Mouse (Mus musculus) stomach, embryonic 14.5 days (tissue): ENCODE measurements around the gene Sgsm2. TPM values are rescaled to one million over a fixed set of nuclear protein-coding genes. Genes with fewer than 3 reads are reported as not detected.

Experiments
- ATAC-seq: fragments of 200-750 bp; cut with Nextera tagmentation; 2 replicates; pipeline ENCODE4 v1.8.0; 2017; ENCODE audit warnings: low read depth, moderate TSS enrichment; ENCODE audit not compliant: insufficient number of reproducible peaks, insufficient read depth, low FRiP score
- H3K27ac ChIP-seq: fragments of 300-500 bp; sonication (generic); 2 replicates; pipeline ENCODE4 v1.5.1; 2014; ENCODE audit warnings: mild to moderate bottlenecking, low read length, moderate library complexity, mixed read lengths
- H3K27me3 ChIP-seq: fragments of 300-500 bp; sonication (generic); 2 replicates; pipeline ENCODE4 v1.6.1; 2014; ENCODE audit warnings: low read length, control low read depth, mixed read lengths; ENCODE audit not compliant: control insufficient read depth, insufficient read depth
- H3K36me3 ChIP-seq: fragments of 300-500 bp; sonication (generic); 2 replicates; pipeline ENCODE4 v1.6.1; 2014; ENCODE audit warnings: mild to moderate bottlenecking, control low read depth, low read length, moderate library complexity, mixed read lengths; ENCODE audit not compliant: control insufficient read depth, insufficient read depth
- H3K4me1 ChIP-seq: fragments of 300-500 bp; sonication (generic); 2 replicates; pipeline ENCODE4 v1.6.1; 2014; ENCODE audit warnings: low read length, control low read depth, mixed read lengths; ENCODE audit not compliant: control insufficient read depth, insufficient read depth
- H3K4me2 ChIP-seq: fragments of 300-500 bp; sonication (generic); replicated peaks from 2 replicates; pipeline ENCODE4 v1.6.1; 2014; ENCODE audit warnings: low read depth, low read length, control low read depth
- H3K4me3 ChIP-seq: fragments of 300-500 bp; sonication (generic); 2 replicates; pipeline ENCODE4 v1.5.1; 2014; ENCODE audit warnings: low read depth, low read length, control low read depth
- H3K9ac ChIP-seq: fragments of 300-500 bp; sonication (generic); replicated peaks from 2 replicates; pipeline ENCODE4 v1.6.1; 2014; ENCODE audit warnings: low read depth, mild to moderate bottlenecking, control low read depth, low read length, moderate library complexity, mixed read lengths
- H3K9me3 ChIP-seq: fragments of 300-500 bp; sonication (generic); 2 replicates; pipeline ENCODE4 v1.6.1; 2016; ENCODE audit warnings: low read depth, low read length, control low read depth; ENCODE audit not compliant: control insufficient read depth
- WGBS: fragments of 180-500 bp; shearing (Covaris S2); extraction: QIAGEN DNeasy Blood & Tissue Kit; methylation state at CpG from one replicate; pipeline ENCODE4 v1.1.7; 2014; 5-methylcytosine and 5-hydroxymethylcytosine counted together
- polyA plus RNA-seq: library from polyadenylated mRNA; unstranded; fragments of >200 nt; fragmentation: Nextera tagmentation; extraction: Ambion mirVana; gene quantifications from 2 replicates; pipeline ENCODE4 v1.2.1, GENCODE M21; 2014

Gene Sgsm2
- polyA plus RNA-seq, 1 experiment from 2014 or later: 6.9 TPM

DNA sequence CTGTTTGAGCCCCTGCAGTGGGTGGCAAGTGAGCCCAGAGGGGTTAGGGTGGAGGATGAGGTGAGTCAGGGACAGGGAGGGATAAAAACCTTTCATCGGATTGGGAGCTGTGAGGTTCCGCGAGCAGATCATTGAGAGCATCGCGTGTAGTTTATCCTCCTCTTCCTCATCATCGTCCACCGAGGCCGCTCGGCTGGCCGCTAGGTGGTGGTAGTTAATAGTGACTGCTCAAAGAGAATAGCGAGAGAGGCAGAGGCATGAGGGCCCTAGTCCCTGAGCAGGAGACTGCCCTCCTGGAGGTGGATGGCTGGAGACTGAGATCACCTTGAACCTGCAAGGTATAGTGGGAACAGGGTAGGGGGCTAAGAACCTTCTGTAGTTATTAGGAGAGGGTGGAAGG lies 33.4 kb downstream of the Sgsm2 start:
- ATAC-seq: peak; percentile 31; the same call in 1 of the 2 replicates
- Histone ChIP-seq H3K4me1 (no peaks in the 10 kb centered on the region), H3K4me3 (no peak overlapping the region), H3K9me3 (no peaks in the 10 kb centered on the region), H3K36me3 (no peaks in the 10 kb centered on the region; the same call in 1 of the 2 replicates), H3K9ac (no peak overlapping the region), H3K27me3 (no peaks in the 10 kb centered on the region), H3K4me2 (no peak overlapping the region), H3K27ac (no peak overlapping the region)
- 26% methylated on average over 11 of the region's 11 CpGs for WGBS

- no peak overlapping the region for H3K27ac ChIP-seq
- no peak for ATAC-seq
- no peaks in the 10 kb centered on the region for H3K9me3 ChIP-seq
- H3K4me2 ChIP-seq: no peak overlapping the region
- H3K9ac ChIP-seq: no peak overlapping the region
- H3K36me3 ChIP-seq: no peaks in the 10 kb centered on the region; the same call in 1 of the 2 replicates
- H3K27me3 ChIP-seq: no peaks in the 10 kb centered on the region
- 71% methylated on average over 5 of the region's 5 CpGs for WGBS
- H3K4me1 ChIP-seq: no peaks in the 10 kb centered on the region
- no peak overlapping the region for H3K4me3 ChIP-seq
These were observed 34.7 kb downstream of the Sgsm2 start for GRCm38 (mm10) chr11:74862129-74862528.

GRCm38 (mm10) chr11:74857756-74858155 lies 39.1 kb downstream of the Sgsm2 start:
- no peaks in the 10 kb centered on the region for H3K9me3 ChIP-seq
- WGBS: 82% methylated on average over 9 of the region's 9 CpGs
- no peak overlapping the region for H3K4me2 ChIP-seq
- no peak overlapping the region for H3K4me3 ChIP-seq
- no peak overlapping the region for H3K27ac ChIP-seq
- no peaks in the 10 kb centered on the region for H3K27me3 ChIP-seq
- no peaks in the 10 kb centered on the region; the same call in 1 of the 2 replicates for H3K36me3 ChIP-seq
- H3K4me1 ChIP-seq: no peaks in the 10 kb centered on the region
- no peak for ATAC-seq
- H3K9ac ChIP-seq: no peak overlapping the region

DNA sequence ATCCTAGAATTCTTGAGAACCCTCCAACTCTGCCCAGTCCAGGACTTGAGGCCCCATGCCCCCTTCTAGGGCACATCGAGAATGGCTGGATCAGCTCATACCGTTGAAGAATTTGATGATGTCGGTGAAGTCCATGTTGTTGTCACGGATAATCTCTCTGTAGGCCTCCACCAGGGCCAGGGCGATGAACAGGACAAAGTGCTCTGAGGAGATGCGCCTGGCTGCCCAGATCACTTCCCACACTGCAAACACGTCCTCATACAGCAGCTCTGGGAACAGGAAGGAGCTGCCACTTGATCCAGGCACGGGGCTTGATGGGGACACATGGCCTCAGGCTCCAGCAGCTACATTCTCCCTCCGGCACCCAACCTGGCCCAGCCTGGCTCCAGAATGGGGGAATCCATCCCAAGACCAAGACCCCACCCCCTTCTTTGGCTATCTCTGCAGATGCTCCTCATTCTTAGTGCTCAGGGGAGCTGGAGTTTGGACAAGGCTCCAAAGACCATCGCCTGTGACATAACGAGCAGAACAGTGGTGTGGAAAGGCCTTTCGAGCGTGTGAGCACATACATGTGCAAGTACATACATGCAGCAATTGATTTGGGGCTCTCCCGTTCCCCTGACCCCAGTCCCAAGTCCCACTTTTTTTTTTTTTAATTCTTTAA lies 45.7 kb downstream of the Sgsm2 start:
- H3K4me1 ChIP-seq: no peaks in the 10 kb centered on the region
- no peak overlapping the region for H3K27ac ChIP-seq
- WGBS: 85% methylated on average over 14 of the region's 14 CpGs

DNA sequence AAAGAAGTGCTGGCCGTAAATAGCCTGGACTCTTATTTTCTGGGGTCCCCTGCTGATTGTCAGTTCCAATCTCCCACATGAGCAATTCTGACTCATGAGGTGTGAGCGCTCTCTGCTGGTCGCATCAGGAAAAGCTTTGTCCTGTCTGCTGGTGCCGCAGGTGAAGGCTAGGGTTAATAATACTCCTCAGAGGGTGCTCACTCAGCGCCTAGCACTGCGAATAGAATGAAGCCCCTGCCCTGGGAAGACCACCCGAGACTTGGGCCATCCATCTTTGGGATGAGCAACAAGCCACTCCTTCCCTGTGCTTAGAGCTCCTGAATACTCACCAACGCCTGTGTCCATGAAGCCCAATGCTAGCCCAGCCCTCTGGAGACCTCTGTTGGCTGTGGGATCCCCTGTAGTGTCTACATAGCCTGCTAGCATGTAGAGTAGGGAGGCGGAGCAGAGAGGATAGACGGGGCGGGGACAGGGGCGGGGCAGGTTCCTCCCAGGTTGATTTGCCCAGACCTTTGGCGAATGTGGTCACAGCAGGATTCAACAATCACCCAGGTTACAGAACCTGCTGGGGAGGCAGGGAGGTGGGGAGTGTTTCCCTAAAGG lies 48.8 kb downstream of the Sgsm2 start:
- Histone ChIP-seq H3K9ac (no peak overlapping the region), H3K9me3 (peaks cover 3% of the 10 kb centered on the region; the same call in 1 of the 2 replicates), H3K27ac (peak overlapping the region; percentile 52; the same call in 1 of the 2 replicates), H3K36me3 (peaks cover 3% of the 10 kb centered on the region), H3K4me1 (0 out of 2 replicates have a peak, but pooled peaks cover 1% of the 10 kb centered on the region), H3K4me3 (no peak overlapping the region), H3K27me3 (no peaks in the 10 kb centered on the region), H3K4me2 (no peak overlapping the region)
- ATAC-seq: peak; percentile 76; the same call in 1 of the 2 replicates
- WGBS: 4% methylated on average over 13 of the region's 13 CpGs

More for the DNA sequence above, 45.7 kb downstream of the Sgsm2 start:
- H3K36me3 ChIP-seq: no peaks in the 10 kb centered on the region; the same call in none of the 2 replicates
- H3K4me3 ChIP-seq: no peak overlapping the region
- H3K4me2 ChIP-seq: no peak overlapping the region
- H3K9me3 ChIP-seq: no peaks in the 10 kb centered on the region
- H3K27me3 ChIP-seq: no peaks in the 10 kb centered on the region
- no peak overlapping the region for H3K9ac ChIP-seq
- ATAC-seq: no peak

GRCm38 (mm10) chr11:74845784-74846183 lies 51.1 kb downstream of the Sgsm2 start:
- H3K9ac ChIP-seq: no peak overlapping the region
- peaks cover 3% of the 10 kb centered on the region; the same call in 1 of the 2 replicates for H3K9me3 ChIP-seq
- H3K27ac ChIP-seq: no peak overlapping the region
- H3K4me3 ChIP-seq: no peak overlapping the region
- H3K4me2 ChIP-seq: no peak overlapping the region
- 58% methylated on average over 3 of the region's 3 CpGs for WGBS
- H3K27me3 ChIP-seq: no peaks in the 10 kb centered on the region
- 0 out of 2 replicates have a peak, but pooled peaks cover 3% of the 10 kb centered on the region for H3K4me1 ChIP-seq
- peaks cover 3% of the 10 kb centered on the region for H3K36me3 ChIP-seq
- no peak for ATAC-seq

DNA sequence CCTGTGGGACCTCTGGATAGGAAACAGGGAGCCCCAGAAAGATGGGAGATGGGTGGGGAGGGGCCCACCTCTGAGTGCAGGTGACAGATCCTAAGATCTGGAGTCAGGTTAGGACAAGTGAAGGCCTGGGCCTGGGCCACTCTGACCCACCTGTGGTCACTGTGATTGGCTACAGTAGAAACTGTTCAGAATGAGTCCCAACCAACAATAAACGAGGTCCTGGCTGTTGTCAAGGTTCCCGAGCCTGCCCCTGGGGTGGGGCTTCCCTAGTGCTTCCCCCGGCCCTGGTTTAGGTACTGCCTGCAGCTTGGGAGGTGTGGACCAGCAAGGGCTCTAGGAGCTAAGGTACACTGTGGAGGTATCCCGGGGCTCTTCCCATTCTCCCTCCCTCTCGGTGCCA lies 53.1 kb downstream of the Sgsm2 start:
- peaks cover 3% of the 10 kb centered on the region for H3K36me3 ChIP-seq
- 71% methylated on average over 5 of the region's 5 CpGs for WGBS
- H3K4me1 ChIP-seq: 0 out of 2 replicates have a peak, but pooled peaks cover 3% of the 10 kb centered on the region
- H3K9me3 ChIP-seq: peaks cover 3% of the 10 kb centered on the region; the same call in 1 of the 2 replicates
- H3K9ac ChIP-seq: no peak overlapping the region
- no peak overlapping the region for H3K4me2 ChIP-seq
- H3K27ac ChIP-seq: no peak overlapping the region
- no peak overlapping the region for H3K4me3 ChIP-seq
- ATAC-seq: no peak; the same call in 1 of the 2 replicates
- H3K27me3 ChIP-seq: no peaks in the 10 kb centered on the region

DNA sequence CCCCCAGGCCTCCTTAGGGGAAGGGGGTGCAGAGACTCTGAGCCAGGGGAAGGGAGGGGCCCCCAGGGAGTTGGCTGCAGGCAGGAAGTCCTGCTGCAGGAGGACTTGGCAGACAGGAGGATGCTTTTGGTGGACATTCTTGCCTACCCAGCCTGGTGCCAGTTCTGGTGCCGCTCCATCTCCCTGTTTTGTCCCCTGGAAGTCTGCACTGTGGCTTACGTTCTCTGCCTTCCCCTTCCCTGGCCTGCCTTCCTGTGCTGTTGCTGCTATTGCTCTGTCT lies 53.5 kb downstream of the Sgsm2 start:
- no peak overlapping the region for H3K27ac ChIP-seq
- WGBS: 82% methylated on average over 2 of the region's 2 CpGs
- ATAC-seq: no peak

More for the DNA sequence above, 53.5 kb downstream of the Sgsm2 start:
- Histone ChIP-seq H3K36me3 (peaks cover 3% of the 10 kb centered on the region), H3K4me2 (no peak overlapping the region), H3K4me3 (no peak overlapping the region), H3K27me3 (no peaks in the 10 kb centered on the region), H3K4me1 (0 out of 2 replicates have a peak, but pooled peaks cover 3% of the 10 kb centered on the region), H3K9ac (no peak overlapping the region), H3K9me3 (peaks cover 3% of the 10 kb centered on the region; the same call in 1 of the 2 replicates)
